Comparison of ENCODE assay signal across 10 mouse cellular contexts in the genomic region with DNA sequence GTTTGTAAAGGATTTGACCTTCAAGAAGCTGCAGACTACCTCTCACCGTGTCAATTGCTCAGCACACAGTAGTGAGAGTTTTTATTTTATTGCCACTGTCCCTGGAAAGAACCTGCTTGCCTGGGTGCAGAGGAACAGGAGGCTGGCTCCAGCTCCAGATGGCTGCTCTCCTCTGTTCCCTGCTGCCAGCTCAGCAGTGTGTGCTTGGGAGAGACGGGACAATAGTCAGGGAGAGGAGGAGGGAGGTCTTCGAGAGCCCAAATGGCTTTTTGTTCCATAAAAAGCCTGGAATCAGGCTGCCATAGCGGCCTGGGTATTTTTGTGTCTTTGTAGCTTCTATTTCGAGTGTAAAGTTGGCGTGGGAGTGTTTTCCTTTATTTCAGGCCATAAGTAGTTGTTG. TPM values are rescaled to one million over a fixed set of nuclear protein-coding genes. Genes with fewer than 3 reads are reported as not detected.
DNase-seq lines count a peak whose midpoint lies in the region; ATAC-seq and TF ChIP-seq lines count a peak whose summit lies in the region.
"Had no signal": no experiment of that assay in that cellular context is flagged by ENCODE, and none has a peak within 500 bp of the region (broad histone marks: within the 10 kb centered on the region; RNA-seq: fewer than 3 reads in every experiment).

No protein-coding gene starts in this region.

- no peaks in the 10 kb centered on the region for H3K4me1 ChIP-seq in kidney, embryonic 14.5 days (ENCODE audit: control insufficient read depth, insufficient read depth, low read length)
- no peaks in the 10 kb centered on the region for H3K4me1 ChIP-seq in kidney, adult 2 months (ENCODE audit: control insufficient read depth, insufficient read depth, low read length)
- no peaks in the 10 kb centered on the region for H3K4me1 ChIP-seq in hindbrain, postnatal 0 days (ENCODE audit: insufficient read depth, low read length)
- H3K4me1 ChIP-seq in midbrain, embryonic 13.5 days (replicated peaks) = 0 out of 2 replicates have a peak, but pooled peaks cover 4% of the 10 kb centered on the region
- H3K4me1 ChIP-seq: liver, embryonic 15.5 days had no signal

- no peaks in the 10 kb centered on the region for H3K27me3 ChIP-seq in kidney, embryonic 14.5 days (ENCODE audit: control insufficient read depth, insufficient read depth, low read length)
- no peaks in the 10 kb centered on the region for H3K27me3 ChIP-seq in kidney, adult 2 months (replicated peaks; ENCODE audit: control insufficient read depth, insufficient read depth, low read length)
- H3K27me3 ChIP-seq in hindbrain, postnatal 0 days (ENCODE audit: insufficient read depth, low read length) = no peaks in the 10 kb centered on the region
- no peaks in the 10 kb centered on the region for H3K27me3 ChIP-seq in midbrain, embryonic 13.5 days
- H3K27me3 ChIP-seq: liver, embryonic 15.5 days had no signal

- DNase-seq in kidney, adult 2 months = no peak
- DNase-seq in frontal cortex, postnatal 14 days (ENCODE audit: low spot score in 2 of 2) = peak; percentile 57 to 65
- DNase-seq in hindbrain, postnatal 0 days (ENCODE audit: low spot score) = peak; percentile 35
- DNase-seq in spleen, adult 18-20 months = no peak
- DNase-seq in urinary bladder, postnatal 14 days (ENCODE audit: low spot score) = no peak
- no peak for DNase-seq in kidney, adult 8-10 months

- WGBS in kidney, embryonic 14.5 days = 11% methylated on average over 6 of the region's 6 CpGs
- 10% methylated on average over 6 of the region's 6 CpGs for WGBS in kidney, adult 2 months
- WGBS in hindbrain, postnatal 0 days = 20% methylated on average over 6 of the region's 6 CpGs
- WGBS in midbrain, embryonic 13.5 days = 28% methylated on average over 6 of the region's 6 CpGs

- H3K9me3 ChIP-seq in kidney, embryonic 14.5 days (ENCODE audit: control insufficient read depth, low read length) = no peaks in the 10 kb centered on the region
- no peaks in the 10 kb centered on the region for H3K9me3 ChIP-seq in hindbrain, postnatal 0 days (ENCODE audit: low read length)
- H3K9me3 ChIP-seq in midbrain, embryonic 13.5 days = no peaks in the 10 kb centered on the region
- H3K9me3 ChIP-seq: liver, embryonic 15.5 days had no signal

- no peak overlapping the region for H3K4me3 ChIP-seq in kidney, embryonic 14.5 days (ENCODE audit: low read length)
- no peak overlapping the region for H3K4me3 ChIP-seq in kidney, adult 2 months (ENCODE audit: insufficient read depth, low read depth, low read length)
- H3K4me3 ChIP-seq in hindbrain, postnatal 0 days (ENCODE audit: low read length) = no peak overlapping the region
- H3K4me3 ChIP-seq in midbrain, embryonic 13.5 days (replicated peaks) = no peak overlapping the region
- H3K4me3 ChIP-seq: liver, embryonic 15.5 days had no signal

- no peak for TF ChIP-seq CTCF in kidney, adult 2 months (conservative IDR thresholded peaks at IDR 0.05; ENCODE audit: insufficient read depth, insufficient read length, low read depth, low read length)
- no peak for TF ChIP-seq CTCF in hindbrain, postnatal 0 days (IDR thresholded peaks at IDR 0.05; ENCODE audit: low read depth)

- H3K4me2 ChIP-seq in kidney, embryonic 14.5 days (replicated peaks; ENCODE audit: low read depth, low read length) = no peak overlapping the region
- no peak overlapping the region for H3K4me2 ChIP-seq in hindbrain, postnatal 0 days (ENCODE audit: low read depth, low read length)
- peak overlapping the region; percentile 12; the same call in 1 of the 2 replicates for H3K4me2 ChIP-seq in midbrain, embryonic 13.5 days (replicated peaks)
- H3K4me2 ChIP-seq: liver, embryonic 15.5 days had no signal

- peak; percentile 57; the same call in 1 of the 2 replicates for ATAC-seq in kidney, embryonic 14.5 days (ENCODE audit: low FRiP score, low TSS enrichment)
- ATAC-seq in hindbrain, postnatal 0 days = peak; percentile 83
- ATAC-seq in midbrain, embryonic 13.5 days = peak; percentile 76; the same call in 1 of the 2 replicates

- H3K9ac ChIP-seq in kidney, embryonic 14.5 days (ENCODE audit: low read depth, low read length) = no peak overlapping the region
- no peak overlapping the region for H3K9ac ChIP-seq in hindbrain, postnatal 0 days (replicated peaks; ENCODE audit: low read length)
- H3K9ac ChIP-seq in midbrain, embryonic 13.5 days (replicated peaks) = no peak overlapping the region
- H3K9ac ChIP-seq: liver, embryonic 15.5 days had no signal

- H3K27ac ChIP-seq in kidney, embryonic 14.5 days (ENCODE audit: low read depth, low read length) = no peak overlapping the region
- no peak overlapping the region for H3K27ac ChIP-seq in kidney, adult 2 months (ENCODE audit: insufficient read depth, low read depth, low read length)
- peak overlapping the region; percentile 46 for H3K27ac ChIP-seq in hindbrain, postnatal 0 days
- H3K27ac ChIP-seq in midbrain, embryonic 13.5 days = peak overlapping the region; percentile 44
- H3K27ac ChIP-seq: liver, embryonic 15.5 days had no signal

- no peaks in the 10 kb centered on the region for H3K36me3 ChIP-seq in kidney, embryonic 14.5 days (ENCODE audit: control insufficient read depth, insufficient read depth, low read length)
- no peaks in the 10 kb centered on the region for H3K36me3 ChIP-seq in kidney, adult 2 months (ENCODE audit: control insufficient read depth, insufficient read depth, low read length)
- no peaks in the 10 kb centered on the region for H3K36me3 ChIP-seq in hindbrain, postnatal 0 days (ENCODE audit: insufficient read depth, low read length)
- no peaks in the 10 kb centered on the region for H3K36me3 ChIP-seq in midbrain, embryonic 13.5 days
- H3K36me3 ChIP-seq: liver, embryonic 15.5 days had no signal

- TF ChIP-seq POLR2A in kidney, adult 2 months (IDR thresholded peaks at IDR 0.05; ENCODE audit: low read depth, low read length) = no peak

RNA-seq across cellular contexts. Expression of gene Olfr987, which starts 54.5 kb away (rescaled TPM):
- not detected in 2 replicates for polyA plus RNA-seq in kidney, embryonic 14.5 days (2014; fragmentation: Nextera tagmentation; extraction: Ambion mirVana)
- polyA plus RNA-seq in kidney, adult 2 months (2012; rRNA removed) = not detected in 2 replicates
- total RNA-seq in hindbrain, postnatal 0 days (2014; rRNA removed) = not detected in 2 replicates
- not detected in 2 replicates for polyA plus RNA-seq in hindbrain, postnatal 0 days (2015; fragmentation: Nextera tagmentation; extraction: Ambion mirVana)
- polyA plus RNA-seq in midbrain, embryonic 13.5 days (2015; fragmentation: Nextera tagmentation; extraction: Ambion mirVana) = not detected in 2 replicates
- total RNA-seq: CH12.LX had no signal
- polyA plus RNA-seq: liver, embryonic 15.5 days had no signal

Comparison
In these comparisons a context has a peak if more than half of its experiments do, and no peak if none do; other contexts are left out.
1. H3K27ac ChIP-seq: peak in hindbrain, postnatal 0 days (single experiment) and midbrain, embryonic 13.5 days (single experiment); none in kidney, embryonic 14.5 days (single experiment) and kidney, adult 2 months (single experiment).
2. DNase-seq: peak in frontal cortex, postnatal 14 days (2 of 2) and hindbrain, postnatal 0 days (single experiment); none in kidney, adult 2 months (single experiment), spleen, adult 18-20 months (0 of 2), urinary bladder, postnatal 14 days (single experiment) and kidney, adult 8-10 months (0 of 2).
3. Peak in every context shown above with its lines, with median percentiles within 50 percentile points of each other: ATAC-seq.